Mouse (Mus musculus) T-helper 17 cell (primary cell): ENCODE data around the gene 4933428G20Rik.

Experiments
- in situ Hi-C, 2 experiments: fragments of 300-600 bp; cut with MboI, MseI; formaldehyde crosslinking; loops; 1 replicate in 1 of 2; 2 replicates in 1 of 2; pipeline ENCODE4 v1.15.1; 2025; ENCODE audit warnings: high pct_unique_total_duplicates in 2 of 2

Gene 4933428G20Rik

DNA sequence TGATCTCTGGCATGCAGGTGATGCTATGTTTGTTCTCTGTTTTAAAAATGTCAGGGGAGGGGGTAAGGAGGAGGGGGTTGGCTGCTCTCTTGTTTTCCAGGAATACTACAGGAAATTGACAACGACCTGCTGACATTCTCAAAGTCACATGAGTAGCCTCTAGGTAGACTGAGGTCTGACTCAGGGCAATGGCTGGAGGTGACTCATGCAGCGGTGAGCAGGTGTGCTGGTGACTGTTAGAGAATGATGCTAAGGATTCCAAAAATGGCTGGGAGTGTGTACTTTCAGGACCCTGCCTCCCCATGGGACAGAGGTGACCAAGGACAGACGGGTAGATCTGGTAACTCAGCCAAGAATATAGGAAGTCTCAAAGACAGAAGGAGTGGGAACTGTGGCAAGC is 8.1 kb upstream of the 4933428G20Rik start:
- in situ Hi-C loops: no loop called here

DNA sequence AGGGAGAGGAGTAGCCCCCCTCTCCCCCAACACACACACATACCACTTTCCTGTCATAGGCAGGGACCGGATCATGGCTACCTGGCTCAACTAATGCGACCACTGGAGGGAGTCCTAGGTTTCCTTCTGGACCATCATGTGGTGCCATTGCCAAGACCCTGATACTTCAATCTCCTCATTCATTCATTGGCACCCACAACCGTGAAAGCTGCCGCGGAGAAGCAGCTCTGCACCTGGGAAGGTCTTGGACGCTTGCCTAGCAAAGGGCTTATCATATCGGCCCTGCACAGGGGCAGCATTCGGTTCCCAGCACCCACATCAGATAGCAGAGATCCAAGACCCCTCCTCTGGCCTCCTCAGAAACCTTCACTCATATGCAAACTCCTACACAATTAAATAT is 6.2 kb upstream of the 4933428G20Rik start:
- in situ Hi-C loops: no loop called here

DNA sequence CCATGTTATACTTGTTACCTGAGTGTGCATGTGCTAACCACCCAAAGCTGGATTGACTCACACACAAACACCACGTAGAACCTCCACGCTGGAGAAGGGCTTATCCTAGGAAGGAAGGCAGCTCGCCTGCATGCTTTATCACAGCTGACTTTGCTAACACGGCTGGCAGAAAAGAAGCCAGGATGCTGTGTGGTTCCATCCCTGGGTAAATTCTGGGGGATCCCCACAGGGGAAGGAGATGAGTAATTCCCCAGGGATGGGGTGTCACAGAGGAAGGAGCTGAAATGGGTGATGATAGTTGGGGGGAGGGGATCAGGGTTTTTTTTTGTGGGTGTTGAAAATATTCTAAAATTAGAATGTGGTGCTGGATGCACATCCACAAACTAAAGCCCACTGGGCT is 5.6 kb upstream of the 4933428G20Rik start:
- in situ Hi-C loops: no loop called here

DNA sequence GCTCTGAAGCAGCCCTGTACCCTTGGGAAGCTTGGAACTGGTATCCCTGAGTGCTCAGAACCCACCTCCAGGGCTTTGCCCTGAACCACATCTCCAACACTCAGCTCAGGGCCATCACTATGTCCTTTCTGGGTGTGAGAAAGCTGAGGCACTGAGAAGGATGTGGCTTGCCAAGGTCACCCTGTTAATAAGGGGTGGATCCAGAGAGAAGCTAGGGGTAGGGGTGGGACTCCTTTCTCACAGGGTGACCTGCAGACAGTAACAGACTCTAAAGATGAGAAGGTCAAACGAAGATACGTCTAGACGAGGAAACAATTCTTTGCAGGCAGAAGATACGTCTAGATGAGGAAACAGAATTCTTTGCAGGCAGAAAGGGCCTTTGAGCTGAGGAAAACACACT is 2.7 kb upstream of the 4933428G20Rik start:
- in situ Hi-C loops: no loop called here

DNA sequence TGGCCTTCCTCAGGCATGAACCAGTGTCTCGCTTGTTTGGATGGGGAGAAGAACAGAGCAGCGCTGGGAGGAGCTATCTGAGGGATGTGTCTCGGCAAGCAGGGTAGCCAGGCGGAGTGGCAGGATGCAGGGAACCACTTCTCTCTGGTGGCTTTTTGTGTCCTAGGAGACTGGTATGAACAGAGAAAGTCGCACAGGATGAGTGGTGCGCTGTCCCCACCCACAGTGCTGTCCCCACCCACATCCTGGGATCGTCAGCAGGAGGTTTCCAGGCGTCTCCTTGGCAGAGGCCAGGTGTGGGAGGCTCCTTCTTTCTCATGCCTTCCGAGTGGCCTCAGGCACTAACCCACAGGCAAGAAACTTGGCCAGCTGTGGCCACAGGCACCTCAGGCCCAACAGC is 2.2 kb upstream of the 4933428G20Rik start:
- in situ Hi-C loops: no loop called here

DNA sequence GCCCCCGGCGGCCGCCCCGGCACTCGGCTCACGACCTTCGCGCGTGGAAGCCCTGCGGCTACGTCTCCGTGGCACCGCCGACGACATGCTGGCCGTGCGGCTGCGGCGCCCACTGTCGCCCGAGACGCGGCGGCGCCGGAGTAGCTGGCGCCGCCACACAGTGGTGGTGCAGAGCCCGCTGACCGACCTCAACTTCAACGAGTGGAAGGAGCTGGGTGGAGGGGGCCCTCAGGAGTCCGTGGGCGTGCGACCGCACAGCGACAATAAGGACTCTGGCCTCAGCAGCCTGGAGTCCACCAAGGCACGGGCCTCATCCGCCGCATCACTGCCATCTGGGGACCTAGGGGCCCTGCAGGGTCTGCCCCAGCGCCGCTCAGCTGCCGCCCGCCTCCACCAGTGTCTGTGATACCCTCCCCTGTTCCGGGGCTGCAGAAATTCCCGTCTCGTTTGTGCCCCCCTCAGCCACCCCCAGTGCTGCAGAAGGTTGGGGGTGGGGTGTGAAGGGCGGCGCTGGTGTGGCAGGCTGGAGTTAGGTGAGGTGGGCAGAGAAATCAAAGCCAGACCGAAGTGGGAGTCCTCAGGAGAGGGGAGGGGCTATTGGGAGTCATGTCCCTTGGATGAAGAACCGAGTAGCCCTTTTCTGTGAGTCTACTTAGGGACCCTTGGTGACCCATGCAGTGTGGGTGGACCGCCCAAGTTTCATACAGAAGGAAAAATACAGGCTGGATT is 744 bp upstream of the 4933428G20Rik start:
- in situ Hi-C loops: no loop called here

DNA sequence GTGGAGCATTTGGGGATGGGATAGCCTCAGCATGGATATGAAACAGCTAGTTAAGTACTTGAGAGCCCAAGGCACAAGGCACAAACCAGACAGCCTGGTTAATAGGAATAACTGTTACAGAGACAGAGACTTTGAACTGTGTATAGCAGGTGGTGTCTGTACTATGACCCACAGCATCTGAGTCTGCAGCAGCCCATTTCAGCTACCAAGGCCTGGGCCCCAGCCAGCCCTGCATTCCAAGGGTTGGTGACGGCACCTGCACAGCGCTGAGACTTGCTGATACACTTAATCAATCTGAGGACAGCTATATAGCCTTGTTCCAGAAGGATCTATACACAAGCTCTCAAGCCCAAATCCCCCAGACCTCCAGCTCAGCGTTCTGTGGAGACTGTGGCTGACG is 2.6 kb downstream of the 4933428G20Rik start:
- in situ Hi-C loops: loop anchor here in 1 of 2 experiments (5.0 kb wide), 1 partner anchor 80 kb away; the partner anchor contains the start of gene Srcin1

DNA sequence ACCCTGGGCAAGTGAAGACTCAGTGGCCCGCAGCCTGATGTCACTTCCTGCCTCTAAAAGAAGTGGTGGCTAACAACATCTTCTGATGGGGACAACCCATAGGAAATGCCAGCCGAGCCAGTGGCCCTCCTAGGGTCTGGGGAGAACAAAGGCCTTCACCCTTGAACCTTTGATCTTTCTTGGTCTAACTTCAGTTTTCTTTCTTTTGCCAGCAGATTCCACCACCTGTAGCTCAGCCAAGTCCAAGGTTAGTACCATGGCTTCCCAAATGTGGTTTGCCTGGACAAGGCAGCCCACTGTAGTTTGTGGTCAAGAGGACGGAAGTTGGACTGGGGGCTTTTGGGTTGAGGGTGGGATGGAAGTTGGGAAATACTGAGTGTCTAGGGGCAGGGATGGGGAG is 7.3 kb downstream of the 4933428G20Rik start:
- in situ Hi-C loops: no loop called here

DNA sequence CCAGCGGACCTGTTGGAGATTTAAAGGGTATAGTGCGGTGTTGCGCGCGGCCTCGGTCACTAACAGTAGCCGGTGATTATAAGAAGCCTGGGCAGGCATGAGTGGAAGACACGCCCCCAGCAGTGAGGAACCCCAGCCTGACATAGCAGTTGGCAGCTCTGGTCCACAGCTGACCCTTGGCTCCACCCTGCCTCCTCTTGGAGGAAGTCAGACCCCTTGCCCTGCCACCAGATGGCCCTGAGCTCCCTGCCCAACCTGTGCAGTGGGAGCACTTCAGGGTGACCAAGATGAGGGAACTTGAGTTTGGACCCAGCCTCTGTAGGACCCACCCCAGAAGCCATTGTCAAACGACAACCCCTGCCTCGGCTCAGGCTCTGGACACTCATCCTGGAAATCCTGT is 8.5 kb downstream of the 4933428G20Rik start:
- in situ Hi-C loops: no loop called here

DNA sequence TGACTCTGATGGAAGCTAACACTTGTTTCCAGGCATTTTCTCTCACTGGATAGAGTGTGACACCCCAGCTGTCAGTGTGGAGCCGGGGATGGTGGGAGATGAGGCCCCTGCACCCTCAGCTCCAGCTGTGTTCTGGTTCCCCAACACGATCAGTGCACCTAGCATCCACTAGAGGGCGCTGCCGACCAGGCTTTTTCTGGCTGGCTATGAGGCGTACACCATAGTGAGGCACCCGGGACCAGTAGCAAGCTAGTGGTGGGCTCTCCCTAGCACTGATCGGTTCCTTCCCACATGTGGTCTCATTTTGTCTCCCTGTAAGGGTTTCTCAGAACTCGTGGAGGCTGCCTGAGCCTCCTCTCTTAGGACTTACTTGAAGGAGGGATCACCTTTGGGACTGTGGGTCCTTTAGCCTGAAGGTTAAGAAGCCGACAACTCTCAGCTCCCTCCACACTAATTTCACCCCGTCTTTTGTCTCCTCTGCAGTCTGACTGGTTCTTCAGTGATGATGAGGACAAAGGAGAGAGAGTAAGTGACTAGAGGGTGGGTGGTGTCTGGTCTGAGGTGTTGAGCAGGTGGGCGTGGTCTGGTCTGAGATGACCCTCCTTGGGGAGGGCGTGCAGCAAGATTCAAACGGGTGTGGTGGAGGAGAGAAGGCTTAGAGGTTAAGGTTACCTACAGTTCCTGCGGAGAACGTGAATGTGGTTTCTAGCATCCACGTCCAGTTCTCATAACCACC is 10.4 kb downstream of the 4933428G20Rik start:
- in situ Hi-C loops: loop anchor here in 1 of 2 experiments (5.0 kb wide), 2 partner anchors 68 to 138 kb away; partner anchors contain the start of gene Epop

DNA sequence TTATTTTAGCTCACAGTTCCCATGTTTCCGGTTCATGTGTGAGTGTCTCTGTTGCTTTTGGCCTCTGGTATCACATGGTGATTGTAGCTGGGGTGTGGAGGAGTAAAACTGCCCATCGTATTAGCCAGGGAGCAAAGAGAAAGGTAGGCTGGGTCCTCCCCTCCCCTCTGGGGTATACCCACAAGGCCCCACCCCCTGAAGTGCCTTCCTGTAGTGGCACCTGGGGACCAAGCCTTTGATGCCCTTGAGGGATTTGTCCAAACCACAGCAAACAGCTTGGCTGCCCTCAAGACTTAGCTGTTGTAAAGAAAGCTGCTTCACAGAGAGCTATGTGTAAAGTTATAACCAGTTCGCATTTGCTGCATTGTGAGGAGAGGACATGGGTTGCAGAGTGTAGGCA is 12.5 kb downstream of the 4933428G20Rik start:
- in situ Hi-C loops: loop anchor here in 1 of 2 experiments (5.0 kb wide), 2 partner anchors 70 to 140 kb away; partner anchors contain the start of gene Epop

DNA sequence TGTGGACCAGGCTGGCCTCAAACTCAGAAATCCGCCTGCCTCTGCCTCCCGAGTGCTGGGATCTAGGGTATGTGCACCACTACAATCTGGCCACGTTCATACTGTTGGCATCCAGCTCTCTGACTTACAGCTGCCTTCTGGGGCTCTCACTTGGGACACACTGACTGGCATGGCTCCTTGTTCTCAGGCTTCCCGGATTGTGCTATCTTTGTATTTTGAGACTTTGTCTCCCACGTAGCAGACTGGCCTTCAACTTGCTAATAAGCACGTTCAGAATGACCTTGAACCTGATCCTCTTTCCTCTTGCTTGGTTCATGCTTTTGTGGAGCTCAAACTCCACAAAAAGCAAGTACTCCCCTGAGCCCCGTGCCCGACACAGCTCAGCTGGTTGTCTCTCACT is 14.5 kb downstream of the 4933428G20Rik start:
- in situ Hi-C loops: loop anchor here in 1 of 2 experiments (5.0 kb wide), 2 partner anchors 72 to 142 kb away; partner anchors contain the start of gene Epop

DNA sequence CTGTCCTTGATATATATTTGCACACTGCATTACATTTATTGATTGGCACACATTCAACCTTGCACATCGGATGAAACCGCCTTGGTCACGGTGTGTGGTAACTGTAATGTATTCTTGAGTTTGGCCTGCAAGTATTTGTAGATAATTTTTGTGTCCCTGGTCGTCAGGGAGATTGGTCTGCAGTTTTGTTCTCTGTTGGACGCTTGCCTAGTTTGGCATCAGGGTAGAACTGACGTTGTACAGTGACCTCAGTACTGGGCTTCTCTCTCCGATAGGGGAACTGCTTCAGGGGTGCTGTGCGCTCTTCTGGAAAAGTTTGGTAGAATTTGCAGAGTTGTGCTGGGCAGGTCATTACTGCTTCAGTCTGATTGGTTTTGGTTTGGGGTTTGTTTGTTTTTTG is 20.3 kb downstream of the 4933428G20Rik start:
- in situ Hi-C loops: loop anchor here in 1 of 2 experiments (5.0 to 10.0 kb wide), 2 partner anchors 77 to 145 kb away; partner anchors contain the start of gene Epop

DNA sequence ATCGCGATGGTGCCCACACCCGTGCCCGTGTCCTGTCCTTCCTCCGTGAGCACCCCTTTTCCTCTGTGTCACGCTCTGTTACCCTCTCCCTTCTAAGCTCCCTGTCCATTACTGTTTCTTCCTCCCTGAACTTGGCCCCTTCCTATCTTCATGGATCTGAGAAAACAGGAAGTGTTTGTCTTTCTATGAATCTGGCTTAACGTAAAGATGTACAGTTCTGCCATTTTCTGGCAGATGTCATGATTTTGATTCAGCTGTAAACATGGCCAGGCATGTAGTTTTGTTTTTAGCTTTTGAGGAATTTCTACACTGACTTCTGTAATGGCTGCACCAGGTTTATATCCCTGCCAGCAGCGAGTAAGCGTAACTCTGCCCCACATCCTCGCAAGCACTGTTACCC is 21.1 kb downstream of the 4933428G20Rik start:
- in situ Hi-C loops: loop anchor here in 1 of 2 experiments (5.0 to 10.0 kb wide), 2 partner anchors 78 to 146 kb away; partner anchors contain the start of gene Epop

DNA sequence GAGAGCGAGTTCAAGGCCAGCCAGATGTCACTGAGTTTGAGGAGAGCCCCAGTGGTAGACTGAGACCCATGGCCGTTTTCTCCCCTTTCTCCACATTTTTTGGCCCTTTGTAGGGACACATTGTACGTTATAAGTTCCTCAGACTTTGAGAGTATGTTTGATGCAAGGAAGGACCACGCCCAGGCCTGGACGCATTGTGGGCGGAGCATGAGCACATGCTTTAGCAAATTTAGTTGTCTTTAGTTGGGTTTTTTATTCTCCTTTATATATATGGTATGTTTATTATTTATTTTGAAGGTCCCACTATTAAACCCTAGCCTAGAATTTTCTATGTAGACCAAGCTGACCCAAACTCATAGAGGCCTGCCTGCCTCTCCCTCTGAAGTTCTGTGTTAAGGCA is 21.8 kb downstream of the 4933428G20Rik start:
- in situ Hi-C loops: loop anchor here in 1 of 2 experiments (5.0 to 10.0 kb wide), 2 partner anchors 79 to 146 kb away; partner anchors contain the start of gene Epop

DNA sequence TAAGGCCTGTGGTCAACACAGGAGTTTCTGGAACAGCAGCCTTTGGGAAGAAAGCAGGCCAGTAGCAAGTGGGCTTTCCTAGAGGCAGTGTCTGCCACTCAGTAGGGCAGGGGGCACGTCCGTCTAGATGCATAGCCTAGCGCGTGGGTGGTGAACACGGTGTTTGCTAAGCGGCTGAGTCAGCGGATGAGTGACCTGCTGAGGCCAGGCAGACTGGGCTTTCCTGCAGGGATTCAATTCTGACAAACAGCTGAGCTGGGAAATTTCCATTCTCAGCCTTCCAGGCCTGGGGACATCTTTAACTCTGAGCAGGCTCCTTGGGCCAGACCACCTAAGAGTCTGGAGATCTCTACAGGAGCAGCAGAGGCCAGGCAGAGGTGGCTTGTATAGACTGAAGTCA is 22.7 kb downstream of the 4933428G20Rik start:
- in situ Hi-C loops: loop anchor here in 1 of 2 experiments (5.0 to 10.0 kb wide), 2 partner anchors 80 to 147 kb away; partner anchors contain the start of gene Epop

DNA sequence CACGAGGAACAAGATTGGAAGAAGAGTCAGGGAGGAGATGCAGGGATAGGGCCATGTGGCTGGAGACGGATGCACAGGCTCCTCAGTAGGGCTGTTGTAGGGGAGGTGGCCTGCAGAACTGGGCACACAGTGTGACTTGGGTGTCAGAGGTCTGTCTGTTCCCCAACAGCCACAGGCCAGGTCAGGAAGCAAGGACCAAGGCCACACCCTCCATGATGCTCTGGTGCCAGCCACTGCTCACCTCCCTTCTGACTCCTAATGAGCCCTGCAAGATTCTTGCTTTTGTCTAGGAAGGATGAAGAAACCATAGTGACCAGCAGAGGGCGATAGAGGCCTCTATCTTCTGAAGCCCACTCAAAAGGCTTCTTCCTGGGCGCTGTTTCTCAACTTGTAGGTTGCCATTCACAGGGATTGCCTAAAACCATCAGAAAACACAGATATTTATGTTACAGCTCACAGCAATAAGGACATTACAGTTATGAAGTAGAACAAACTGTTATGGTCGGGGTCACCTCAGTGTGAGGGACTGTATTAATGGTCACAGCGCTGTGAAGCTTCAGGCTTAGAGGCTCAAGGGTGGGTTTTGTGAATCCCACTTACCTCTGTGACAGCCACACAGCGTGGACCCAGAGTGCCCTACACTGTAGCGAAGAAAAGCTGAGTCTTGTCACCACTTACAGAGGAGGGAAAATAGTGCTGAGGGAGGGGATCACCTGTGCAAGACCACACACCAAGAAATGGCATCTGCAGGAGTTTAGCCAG is 23.6 kb downstream of the 4933428G20Rik start:
- in situ Hi-C loops: loop anchor here in 1 of 2 experiments (5.0 to 10.0 kb wide), 2 partner anchors 81 to 148 kb away; partner anchors contain the start of gene Epop

DNA sequence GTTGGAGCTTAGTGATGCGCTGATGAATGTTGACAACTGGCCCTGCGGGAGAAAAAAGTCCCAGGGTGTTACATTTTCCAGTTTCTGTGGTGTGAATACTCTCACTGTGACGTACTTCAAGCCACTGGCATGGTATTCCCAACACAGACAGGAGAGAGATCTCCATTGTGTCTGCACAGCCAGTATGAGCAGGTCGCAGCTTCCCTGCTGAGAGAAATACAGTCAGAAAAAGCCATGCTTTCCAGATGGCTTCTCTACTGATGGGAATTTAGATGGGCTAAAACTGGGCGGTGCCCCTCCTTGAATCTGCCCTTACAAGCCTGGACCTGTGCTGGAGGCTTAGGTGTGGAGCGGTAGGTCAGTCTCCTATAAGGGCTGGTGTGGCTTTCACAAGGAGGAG is 28.9 kb downstream of the 4933428G20Rik start:
- in situ Hi-C loops: loop anchor here (5.0 to 10.0 kb wide), 2 partner anchors 44 to 154 kb away; partner anchors contain the start of gene Epop (in 1 of the 2)

DNA sequence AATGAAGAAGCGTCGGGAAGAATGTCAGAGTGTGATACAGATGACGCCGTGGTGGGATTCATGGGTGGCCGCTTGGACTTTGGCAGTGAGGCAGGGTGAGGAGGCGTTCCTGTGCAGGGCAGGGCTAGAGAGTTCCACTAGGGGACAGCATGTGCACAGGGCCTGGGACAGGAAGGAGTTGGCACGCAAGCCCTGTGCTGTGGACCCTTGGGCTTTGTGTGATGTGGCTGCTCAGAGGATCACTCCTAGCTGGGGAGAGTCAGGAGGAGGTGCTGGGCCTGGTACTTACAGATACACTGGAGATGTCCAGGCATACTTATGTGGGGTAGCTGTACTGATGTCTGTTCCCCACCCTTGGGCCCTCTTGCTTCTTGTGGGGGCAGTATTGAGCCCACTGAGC is 30.3 kb downstream of the 4933428G20Rik start:
- in situ Hi-C loops: loop anchor here (5.0 to 10.0 kb wide), 2 partner anchors 43 to 155 kb away; partner anchors contain the start of gene Epop (in 1 of the 2)

DNA sequence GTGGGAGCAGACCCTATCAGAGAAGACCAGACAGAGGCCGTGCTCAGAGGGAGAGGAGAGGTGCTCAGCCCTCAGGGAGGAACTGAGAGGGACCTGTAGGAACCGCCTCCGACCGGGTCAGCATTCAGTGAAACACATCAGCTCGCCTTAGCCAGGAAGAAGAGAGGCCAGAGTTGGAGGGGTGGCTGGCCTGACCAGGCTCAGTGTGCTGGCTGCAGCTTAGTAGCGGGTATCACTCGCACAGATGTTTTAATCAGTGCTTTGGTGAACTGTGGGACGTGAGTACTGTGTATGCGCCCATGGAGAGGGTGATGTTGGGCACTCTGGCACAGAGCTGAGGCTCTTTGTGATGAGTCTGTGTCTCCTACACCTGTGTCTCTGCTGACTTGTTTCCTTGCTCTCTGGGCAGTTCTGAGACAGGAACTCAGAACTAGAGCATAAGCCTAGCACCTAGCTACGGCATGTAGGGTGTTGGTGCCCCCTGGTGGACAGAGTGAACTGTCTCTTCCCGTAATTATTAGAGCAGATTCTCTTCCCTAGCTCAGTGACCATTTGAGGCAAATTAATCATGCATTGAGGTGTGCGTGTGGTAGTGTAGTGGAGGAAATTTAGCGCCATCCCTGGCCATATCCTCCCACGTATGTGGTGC is 31.4 kb downstream of the 4933428G20Rik start:
- in situ Hi-C loops: no loop called here
